Mouse (Mus musculus) kidney, adult 2 months (tissue): ENCODE measurements around the gene Clrn1.

Experiments used
- CTCF ChIP-seq: fragments of 200-500 bp; conservative IDR thresholded peaks from 2 replicates; pipeline ENCODE4 v1.5.1; 2011; ENCODE audit warnings: low read depth, mild to moderate bottlenecking, control low read depth, low read length, moderate library complexity, mixed read lengths; ENCODE audit not compliant: insufficient read depth, insufficient read length
- POLR2A ChIP-seq: fragments of 200-500 bp; IDR thresholded peaks from one replicate; pipeline ENCODE4 v1.6.1; 2011; ENCODE audit warnings: low read depth, low read length, control low read depth

DNA sequence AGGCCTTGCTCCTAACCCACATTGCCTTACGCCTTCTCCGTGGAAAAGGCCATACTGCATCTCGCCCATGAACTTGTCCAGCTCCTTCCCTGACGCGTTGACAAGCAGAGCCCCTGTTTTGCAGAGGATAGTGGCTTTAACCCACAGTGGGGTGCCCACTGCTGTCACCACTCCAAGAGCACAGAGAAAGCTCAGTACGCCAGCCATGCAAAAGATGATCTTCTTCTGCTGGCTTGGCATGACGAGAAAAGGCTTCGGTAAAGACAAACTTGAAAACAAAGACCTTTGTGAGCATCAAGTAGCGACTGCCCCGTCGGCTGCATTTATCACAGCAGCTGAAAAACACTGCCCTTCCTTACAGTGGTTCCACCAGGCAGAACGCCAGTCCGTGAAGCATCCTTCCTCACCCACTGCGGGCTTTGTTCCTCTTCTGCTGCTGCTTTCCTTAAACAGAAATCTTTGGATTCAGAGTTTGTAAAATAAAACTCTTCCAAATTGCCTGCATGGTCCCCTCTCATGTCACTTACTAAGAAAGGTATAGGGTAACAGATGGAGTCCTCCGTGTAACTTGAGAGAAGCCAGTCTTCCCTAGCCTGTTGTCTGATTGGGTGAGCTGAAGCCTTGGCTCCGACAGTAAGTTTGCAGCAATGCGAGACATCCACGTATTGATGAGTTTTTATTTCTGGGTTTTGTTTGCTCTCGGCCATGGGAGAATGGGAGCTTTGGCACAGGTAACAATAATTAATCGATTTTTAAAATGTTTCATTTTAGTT, at the start of gene Clrn1:
- TF ChIP-seq POLR2A (no peak), CTCF (no peak)
